Mouse (Mus musculus): ENCODE measurements at regions not wholly inside any gene's neighbourhood (a gene's known extent, or its start where the extent isn't known, plus 50 kb on each side); places are given as distances from the start of the nearest gene placed in this dataset.

GRCm38 (mm10) chr1:183699284-183699683, 281.3 kb downstream of the Hhipl2 start:
- peak; percentile 53; the same call in 1 of the 2 replicates for TF ChIP-seq CTCF (IDR thresholded peaks at IDR 0.05; ENCODE audit: extremely low read depth, insufficient read length, insufficient replicate concordance, low read depth, low read length)
- TF ChIP-seq POLR2A (IDR thresholded peaks at IDR 0.05; ENCODE audit: low read depth, low read length), result no peak
